Mouse (Mus musculus) limb, embryonic 10.5 days (tissue): ENCODE data around the gene Ccdc126. TPM values are rescaled to one million over a fixed set of nuclear protein-coding genes. Genes with fewer than 3 reads are reported as not detected.
A peak's percentile ranks its signal among the peaks of the same experiment; 100 is the strongest.

Experiments used
- DNase-seq: peaks from one replicate; pipeline ENCODE4 v3.0.0-alpha.2; 2017; ENCODE audit warnings: low spot score
- H3K27ac ChIP-seq: fragments of 300-500 bp; sonication (generic); 2 replicates; pipeline ENCODE4 v1.5.1; 2016; ENCODE audit warnings: mild to moderate bottlenecking
- H3K27me3 ChIP-seq: fragments of 300-500 bp; sonication (generic); 2 replicates; pipeline ENCODE4 v1.6.1; 2016; ENCODE audit warnings: low read depth, mild to moderate bottlenecking; ENCODE audit not compliant: poor library complexity, severe bottlenecking
- H3K36me3 ChIP-seq: fragments of 300-500 bp; sonication (generic); 2 replicates; pipeline ENCODE4 v1.6.1; 2016; ENCODE audit warnings: mild to moderate bottlenecking, moderate library complexity
- H3K4me1 ChIP-seq: fragments of 300-500 bp; sonication (generic); 2 replicates; pipeline ENCODE4 v1.6.1; 2016
- H3K4me3 ChIP-seq: fragments of 300-500 bp; sonication (generic); 2 replicates; pipeline ENCODE4 v1.5.1; 2016; ENCODE audit warnings: mild to moderate bottlenecking, moderate library complexity
- H3K9me3 ChIP-seq: fragments of 300-500 bp; sonication (generic); replicated peaks from 2 replicates; pipeline ENCODE4 v1.6.1; 2016; ENCODE audit warnings: mild to moderate bottlenecking
- WGBS: fragments of 180-500 bp; shearing (Covaris S2); methylation state at CpG from one replicate; pipeline ENCODE4 v1.1.7; 2016; 5-methylcytosine and 5-hydroxymethylcytosine counted together
- polyA plus RNA-seq: library from polyadenylated mRNA; unstranded; fragments of >200 nt; fragmentation: Nextera tagmentation; extraction: Ambion mirVana; gene quantifications from 2 replicates; pipeline ENCODE4 v1.2.1, GENCODE M21; 2016

The Ccdc126 gene
- polyA plus RNA-seq, 1 experiment from 2014 or later, result 5.2 TPM

GRCm38 (mm10) chr6:49360420-49360819, 41.3 kb downstream of the Ccdc126 start:
- no peak for DNase-seq
- H3K27ac ChIP-seq, result no peak overlapping the region
- no peak overlapping the region for H3K4me3 ChIP-seq
- no peaks in the 10 kb centered on the region for H3K27me3 ChIP-seq
- H3K9me3 ChIP-seq, result no peaks in the 10 kb centered on the region
- peaks cover 7% of the 10 kb centered on the region; the same call in 1 of the 2 replicates for H3K4me1 ChIP-seq
- H3K36me3 ChIP-seq, result no peaks in the 10 kb centered on the region

GRCm38 (mm10) chr6:49367159-49368054, 48.3 kb downstream of the Ccdc126 start, which contains the start of gene Fam221a:
Fam221a (plus strand) TSS chr6:49367739.
- Histone ChIP-seq H3K4me3 (peak within 1 kb of the TSS; percentile 69), H3K4me1 (peaks cover 16% of the 10 kb centered on the region), H3K27ac (peak within 1 kb of the TSS; percentile 90), H3K9me3 (no peaks in the 10 kb centered on the region), H3K27me3 (no peaks in the 10 kb centered on the region), H3K36me3 (no peaks in the 10 kb centered on the region)
- DNase-seq, result peak; percentile 97
- WGBS, result 3% methylated on average over 48 of the region's 49 CpGs

- DNase-seq, result no peak
- Histone ChIP-seq H3K27ac (peak overlapping the region; percentile 90), H3K4me3 (peak overlapping the region; percentile 69), H3K27me3 (no peaks in the 10 kb centered on the region), H3K9me3 (no peaks in the 10 kb centered on the region), H3K4me1 (peaks cover 16% of the 10 kb centered on the region), H3K36me3 (no peaks in the 10 kb centered on the region)
- 50% methylated on average over 3 of the region's 3 CpGs for WGBS
Observed at GRCm38 (mm10) chr6:49368212-49368611, 49.1 kb downstream of the Ccdc126 start.

GRCm38 (mm10) chr6:49372705-49373104, 53.6 kb downstream of the Ccdc126 start:
- Histone ChIP-seq H3K27me3 (no peaks in the 10 kb centered on the region), H3K27ac (no peak overlapping the region), H3K4me1 (peaks cover 10% of the 10 kb centered on the region), H3K9me3 (no peaks in the 10 kb centered on the region), H3K4me3 (no peak overlapping the region), H3K36me3 (no peaks in the 10 kb centered on the region)
- no peak for DNase-seq
- WGBS, result 84% methylated on average over 4 of the region's 4 CpGs

- H3K36me3 ChIP-seq, result no peaks in the 10 kb centered on the region
- no peaks in the 10 kb centered on the region for H3K9me3 ChIP-seq
- no peaks in the 10 kb centered on the region for H3K27me3 ChIP-seq
- H3K4me1 ChIP-seq, result no peaks in the 10 kb centered on the region
- no peak overlapping the region for H3K27ac ChIP-seq
- 87% methylated on average over 2 of the region's 2 CpGs for WGBS
- DNase-seq, result no peak
- no peak overlapping the region for H3K4me3 ChIP-seq
Observed at GRCm38 (mm10) chr6:49373943-49374342, 54.9 kb downstream of the Ccdc126 start.

GRCm38 (mm10) chr6:49378328-49378727, 59.3 kb downstream of the Ccdc126 start:
- Histone ChIP-seq H3K4me1 (no peaks in the 10 kb centered on the region), H3K27me3 (no peaks in the 10 kb centered on the region), H3K27ac (no peak overlapping the region), H3K4me3 (no peak overlapping the region), H3K9me3 (no peaks in the 10 kb centered on the region), H3K36me3 (no peaks in the 10 kb centered on the region)
- 66% methylated on average over 12 of the region's 12 CpGs for WGBS
- no peak for DNase-seq

Other genes with a start within 250 kb of the Ccdc126 start
- 69.1 and 69.8 TPM in 2 replicates for gene Malsu1, start 245.5 kb upstream of the Ccdc126 start, polyA plus RNA-seq
- 148 and 149 TPM in 2 replicates for gene Igf2bp3, start 104.3 kb upstream of the Ccdc126 start, polyA plus RNA-seq
- 126 and 128 TPM in 2 replicates for gene Tra2a, start 55.2 kb upstream of the Ccdc126 start, polyA plus RNA-seq
- 3.9 and 4.6 TPM in 2 replicates for gene Fam221a, start 48.5 kb downstream of the Ccdc126 start, polyA plus RNA-seq
- not detected in 2 replicates for gene Stk31, start 76.3 kb downstream of the Ccdc126 start, polyA plus RNA-seq